Mouse (Mus musculus): ENCODE results near the gene Cul7.

DNA sequence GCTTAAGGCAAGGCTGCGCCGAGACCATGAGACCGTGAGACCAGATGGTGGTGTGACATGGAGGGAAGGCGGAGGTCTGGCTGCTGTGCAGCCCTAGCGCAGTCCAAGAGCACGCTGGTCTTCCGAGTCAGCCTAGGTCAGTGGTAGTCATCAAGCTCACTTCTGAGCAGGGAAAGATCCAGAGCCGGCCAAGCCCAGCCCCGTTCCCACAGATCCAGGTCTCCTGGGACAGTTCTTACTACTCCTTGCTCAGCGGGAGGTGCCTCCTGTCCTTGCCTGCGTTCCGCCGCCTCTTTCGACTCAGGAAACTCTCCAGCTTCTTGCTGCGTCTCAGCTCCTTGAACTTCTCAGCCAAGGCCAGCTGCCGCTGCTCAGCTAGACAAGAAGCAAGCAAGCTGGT lies 17.6 kb downstream of the Cul7 start:
- TF ChIP-seq CTCF (conservative IDR thresholded peaks at IDR 0.05; ENCODE audit: insufficient read depth, insufficient read length, low read depth, low read length), result no peak
- no peak for TF ChIP-seq POLR2A (IDR thresholded peaks at IDR 0.05; ENCODE audit: low read depth, low read length)

Data from kidney, adult 2 months (tissue).